Mouse (Mus musculus) CD4-positive, CD25-positive, alpha-beta regulatory T cell, adult 2 months (primary cell): ENCODE data around the gene Hoxa13.

Source experiments
- DNase-seq: peaks from one replicate; pipeline ENCODE4 v3.0.0-alpha.2; 2012; ENCODE audit warnings: low read depth, low spot score

Hoxa13 gene

DNA sequence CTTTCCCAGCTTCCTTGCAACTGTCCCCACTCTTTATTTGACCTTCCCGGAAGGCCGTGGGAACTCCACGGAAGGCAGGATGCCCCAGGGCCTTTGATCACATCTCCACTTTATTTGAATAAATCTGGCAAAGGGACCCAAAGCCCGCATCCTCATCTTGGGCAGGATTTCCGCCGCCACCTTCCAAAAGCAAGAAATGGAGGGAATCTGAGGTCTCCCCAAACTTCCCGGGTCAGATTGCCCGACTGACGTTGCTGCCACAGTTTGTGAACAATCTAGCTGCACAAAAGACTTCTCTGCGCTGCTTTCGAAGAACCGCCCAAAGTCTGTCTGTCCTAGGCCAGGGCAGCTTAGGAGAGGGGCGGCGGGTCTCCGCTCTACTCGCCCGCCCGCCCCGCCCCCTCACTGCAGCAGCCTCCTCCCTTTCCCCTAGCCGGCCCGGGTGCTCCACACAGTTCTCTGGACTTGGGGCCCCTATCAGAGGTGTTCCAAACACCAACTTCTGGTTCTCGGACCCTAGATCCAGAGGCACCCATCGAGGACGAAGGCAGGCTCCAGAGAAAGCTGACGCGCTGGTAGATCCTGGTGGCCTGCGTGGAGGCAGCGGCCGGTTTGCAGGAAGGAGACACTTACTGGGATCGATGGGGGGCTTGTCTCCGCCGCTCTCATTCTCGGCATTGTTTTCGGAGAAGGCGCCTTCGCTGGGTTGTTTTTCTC is 35.6 kb downstream of the Hoxa13 start:
- DNase-seq: no peak

DNA sequence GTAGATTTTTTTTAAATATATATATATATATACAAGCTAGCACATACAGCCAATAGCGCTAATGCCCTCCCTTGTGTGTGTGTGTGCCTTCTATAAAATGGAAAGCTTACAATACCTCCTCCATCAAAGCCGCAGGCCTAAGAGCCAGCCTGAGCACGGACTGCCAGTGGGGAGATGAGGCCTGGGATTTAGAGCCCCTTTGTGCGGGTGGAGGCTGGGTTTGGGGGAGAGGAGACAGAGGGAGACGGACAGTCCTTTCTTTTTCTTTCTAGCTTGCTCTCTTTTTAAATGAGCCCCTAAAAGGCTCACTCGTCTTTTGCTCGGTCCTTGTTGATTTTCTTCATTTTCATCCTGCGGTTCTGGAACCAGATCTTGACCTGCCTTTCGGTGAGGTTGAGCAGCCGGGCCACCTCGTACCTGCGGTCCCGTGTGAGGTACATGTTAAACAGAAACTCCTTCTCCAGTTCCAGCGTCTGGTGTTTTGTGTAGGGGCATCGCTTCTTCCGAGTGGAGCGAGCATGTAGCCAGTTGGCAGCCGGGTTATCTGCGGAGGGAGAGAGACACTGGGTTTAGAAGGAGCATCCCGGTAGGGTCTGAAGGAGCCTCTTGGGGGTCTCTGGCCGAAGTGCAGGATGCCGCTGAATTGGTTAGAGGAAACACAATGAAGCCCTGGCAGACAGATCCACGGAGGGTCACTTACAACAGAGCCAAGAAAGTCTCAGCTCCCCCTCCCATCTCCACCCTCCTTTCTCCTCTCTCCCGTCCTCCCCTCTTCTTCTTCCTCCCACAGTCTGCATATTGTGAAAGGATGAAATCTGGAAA is 36.5 kb downstream of the Hoxa13 start:
- DNase-seq: no peak

DNA sequence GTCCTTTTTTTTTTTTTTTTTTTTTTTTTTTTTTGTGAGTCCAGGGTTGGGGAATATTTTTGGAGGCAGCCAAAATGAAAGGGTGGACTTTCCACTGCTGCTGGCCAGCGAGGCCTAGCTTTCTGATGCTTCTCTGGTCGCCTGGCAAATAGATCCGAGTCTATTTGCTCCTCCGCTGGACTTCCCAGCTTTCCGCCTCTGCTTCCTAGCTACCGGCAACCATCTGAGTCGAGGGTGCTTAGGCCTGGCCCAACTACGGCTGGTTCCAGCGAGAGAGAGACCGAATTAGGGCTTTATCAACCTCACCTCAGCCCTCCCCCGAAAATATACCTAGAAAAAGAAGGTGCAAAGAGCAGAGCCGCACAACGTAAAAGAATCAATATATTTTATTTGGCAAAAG is 38.0 kb downstream of the Hoxa13 start:
- no peak for DNase-seq

DNA sequence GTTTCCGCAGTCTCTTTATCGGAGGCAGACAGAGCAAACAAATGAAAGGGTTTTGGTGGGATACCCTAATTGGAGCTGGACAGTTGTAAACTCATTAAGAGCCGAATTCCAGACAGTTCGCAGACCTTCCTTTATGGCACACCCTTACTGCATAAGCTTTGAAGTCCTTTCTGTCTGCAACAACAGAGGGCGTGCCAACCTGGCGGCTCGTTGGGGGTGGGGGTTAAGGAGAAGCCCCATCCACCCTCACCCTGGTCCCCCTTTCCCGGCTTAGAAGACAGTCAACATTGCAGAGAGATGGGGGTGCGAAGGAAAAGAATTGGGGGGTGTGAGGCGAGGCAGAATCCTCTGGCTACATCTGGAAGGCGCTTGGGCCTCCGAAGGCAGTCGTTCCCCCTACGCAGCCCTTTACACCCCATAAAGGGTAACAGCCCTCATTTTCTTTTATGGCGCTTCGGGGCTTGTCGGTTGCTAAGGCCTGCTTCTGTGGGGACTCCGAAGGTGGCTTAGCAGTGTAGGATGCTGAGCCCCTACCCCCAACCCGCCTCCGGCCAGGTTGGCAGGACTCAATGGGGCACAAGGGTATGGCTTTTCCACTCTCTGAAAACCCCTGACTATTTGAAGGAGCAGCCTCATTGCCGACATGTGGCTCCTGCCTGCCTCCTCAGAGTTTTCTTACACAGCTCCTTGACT is 38.5 kb downstream of the Hoxa13 start:
- DNase-seq: no peak

DNA sequence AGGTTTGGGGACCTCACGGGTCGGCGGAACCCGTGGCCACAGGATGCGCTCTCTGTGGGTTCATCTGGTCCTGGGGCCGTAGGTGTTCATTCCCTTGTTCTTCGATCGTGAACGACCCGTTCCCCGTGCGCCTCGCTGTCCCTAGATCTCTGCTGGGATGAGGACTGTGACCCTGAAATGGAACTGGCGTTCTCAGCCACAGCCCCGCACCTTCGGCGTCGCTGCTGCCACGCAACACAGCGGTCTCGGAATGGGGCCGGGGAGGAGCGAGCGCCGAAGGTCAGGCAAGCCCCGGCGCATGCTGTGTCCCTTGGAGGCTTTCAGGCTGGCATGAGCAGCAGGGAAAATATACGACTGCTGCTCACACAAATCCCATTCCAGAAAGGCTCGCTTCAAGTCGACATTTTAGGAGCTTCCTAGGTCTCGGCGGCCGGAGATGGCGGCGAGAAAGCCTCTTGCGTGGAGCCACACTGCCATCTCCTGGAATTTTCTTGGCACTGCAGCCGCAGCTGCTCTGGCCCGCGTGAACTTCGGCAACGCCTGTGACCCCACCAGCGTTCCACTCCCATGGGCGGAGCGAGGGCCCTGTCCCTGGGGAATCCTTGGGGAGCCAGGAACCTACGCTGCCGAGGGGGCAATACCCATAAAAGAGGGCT is 39.2 kb downstream of the Hoxa13 start, which contains the start of gene Hoxa7:
Gene Hoxa7, minus strand, starts transcription at position 518 of the 656 bp plus-strand sequence.
- DNase-seq: peak; percentile 92

DNA sequence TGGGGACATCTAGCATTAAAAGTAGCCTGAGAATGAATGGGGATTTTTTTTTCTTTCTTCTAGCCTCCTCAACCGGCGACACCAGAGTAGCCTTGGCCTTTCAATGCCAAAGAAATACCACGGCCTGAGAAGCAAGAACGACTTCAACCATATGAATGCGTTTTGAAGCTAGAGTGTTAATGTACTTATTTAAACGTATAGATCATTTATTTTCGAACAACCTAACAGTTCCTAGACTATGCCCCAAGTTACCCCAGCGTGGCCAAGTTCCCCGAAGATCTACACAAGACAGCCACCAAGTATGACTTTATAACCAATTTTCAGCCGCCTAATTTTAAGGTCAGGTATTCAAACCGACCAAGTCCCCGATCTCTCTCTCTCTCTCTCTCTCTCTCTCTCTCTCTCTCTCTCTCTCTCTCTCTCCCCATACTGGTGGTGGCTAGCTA is 39.8 kb downstream of the Hoxa13 start:
- no peak for DNase-seq

DNA sequence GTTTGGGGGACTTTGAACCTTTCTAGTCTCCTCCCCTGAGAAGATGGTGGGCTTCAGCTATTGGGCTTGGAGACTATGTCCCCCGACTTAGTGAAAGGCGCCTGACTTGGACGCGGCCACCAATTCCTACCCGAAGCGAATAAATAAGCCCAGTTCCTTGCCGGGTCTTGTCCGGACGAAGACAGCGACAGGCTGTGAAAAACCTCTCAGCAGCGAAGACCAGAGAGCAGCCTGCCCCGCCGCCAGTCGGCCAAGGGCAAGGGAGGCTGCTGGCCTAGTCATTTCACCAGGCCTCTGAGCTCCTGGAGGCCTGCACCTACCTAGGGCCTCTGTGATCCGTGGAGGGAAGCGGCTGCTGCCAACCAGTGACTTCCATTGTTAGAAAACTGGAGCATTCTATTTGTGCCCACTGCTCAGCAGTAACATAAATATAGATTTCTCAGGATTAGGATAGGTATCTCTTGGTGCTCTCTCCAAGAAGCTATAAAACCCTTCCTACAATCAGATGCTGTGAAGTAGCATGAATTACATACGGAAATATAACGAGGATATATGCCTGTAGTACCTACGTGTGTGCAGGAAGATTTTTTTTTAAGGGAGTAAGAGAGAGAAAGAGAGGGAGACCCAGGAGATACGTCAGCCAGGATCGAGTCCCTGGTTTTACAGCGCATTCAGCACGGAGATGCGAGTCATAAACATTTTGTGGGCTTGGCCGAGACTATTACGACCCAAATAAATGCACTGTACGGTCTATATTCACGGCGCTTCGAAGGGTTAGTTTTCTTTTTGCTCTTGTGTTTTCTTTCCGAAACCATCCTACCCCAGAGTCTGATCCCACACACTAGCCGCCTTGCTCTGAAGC is 40.4 kb downstream of the Hoxa13 start:
- DNase-seq: no peak

DNA sequence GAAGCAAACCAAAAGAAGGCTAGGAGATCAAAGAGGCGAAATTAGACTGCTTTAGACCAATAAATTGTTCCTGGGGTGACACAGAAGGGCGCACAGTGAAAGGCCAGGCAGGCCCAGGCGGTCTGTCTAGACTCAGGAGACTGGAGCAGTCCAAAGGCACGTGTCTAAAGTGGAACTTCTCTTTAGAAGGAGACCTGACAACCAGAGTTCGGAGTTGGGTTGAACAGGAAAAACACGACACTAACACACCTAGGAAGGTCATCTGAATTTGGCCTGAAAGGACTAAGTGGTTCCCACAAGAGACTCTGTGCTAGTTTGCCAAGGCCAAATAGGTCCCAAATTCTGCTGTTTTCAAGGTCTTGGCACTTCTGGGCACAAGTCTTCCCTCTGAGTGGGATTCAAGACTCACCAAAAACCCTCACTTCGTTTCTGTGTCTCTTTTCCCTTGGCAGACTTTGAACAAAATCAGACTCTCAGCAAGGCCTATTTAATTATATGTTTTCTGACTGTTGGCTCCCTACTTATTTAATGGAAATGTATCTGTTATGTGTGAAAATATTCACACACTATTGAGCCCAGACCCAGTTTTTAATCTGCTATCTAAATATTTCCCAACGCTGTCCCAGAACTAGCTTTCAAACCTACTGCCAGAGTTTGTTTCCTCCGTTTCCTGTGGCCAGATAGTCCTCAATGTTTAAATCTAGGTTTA is 41.3 kb downstream of the Hoxa13 start:
- DNase-seq: no peak

DNA sequence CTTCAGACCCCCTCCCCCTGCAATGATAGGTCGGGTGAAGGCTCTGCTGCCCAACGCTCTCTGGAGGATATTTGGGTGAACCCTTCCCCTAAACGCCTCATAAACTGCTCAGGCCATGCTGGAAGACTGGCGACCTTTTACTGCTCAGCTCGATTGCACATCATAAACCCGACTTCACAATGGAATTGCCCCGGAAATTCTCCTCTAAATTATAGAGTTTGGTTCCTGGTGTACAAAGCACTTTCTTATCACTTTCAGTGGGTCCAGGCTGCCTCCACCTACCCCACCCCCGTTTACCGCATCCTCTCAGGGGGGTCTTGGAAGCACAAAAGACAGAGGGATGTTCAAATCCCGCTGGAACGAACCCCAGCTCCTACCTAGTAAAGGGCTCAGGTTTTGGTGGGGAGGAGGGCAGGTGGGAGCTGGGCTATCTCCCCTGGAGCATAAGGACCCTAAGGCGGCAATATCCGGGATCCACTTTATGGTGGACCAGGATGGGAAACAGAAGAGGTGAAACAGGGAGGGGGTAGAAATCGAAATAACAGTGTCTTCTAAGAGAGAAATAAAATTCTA is 42.0 kb downstream of the Hoxa13 start:
- DNase-seq: no peak

DNA sequence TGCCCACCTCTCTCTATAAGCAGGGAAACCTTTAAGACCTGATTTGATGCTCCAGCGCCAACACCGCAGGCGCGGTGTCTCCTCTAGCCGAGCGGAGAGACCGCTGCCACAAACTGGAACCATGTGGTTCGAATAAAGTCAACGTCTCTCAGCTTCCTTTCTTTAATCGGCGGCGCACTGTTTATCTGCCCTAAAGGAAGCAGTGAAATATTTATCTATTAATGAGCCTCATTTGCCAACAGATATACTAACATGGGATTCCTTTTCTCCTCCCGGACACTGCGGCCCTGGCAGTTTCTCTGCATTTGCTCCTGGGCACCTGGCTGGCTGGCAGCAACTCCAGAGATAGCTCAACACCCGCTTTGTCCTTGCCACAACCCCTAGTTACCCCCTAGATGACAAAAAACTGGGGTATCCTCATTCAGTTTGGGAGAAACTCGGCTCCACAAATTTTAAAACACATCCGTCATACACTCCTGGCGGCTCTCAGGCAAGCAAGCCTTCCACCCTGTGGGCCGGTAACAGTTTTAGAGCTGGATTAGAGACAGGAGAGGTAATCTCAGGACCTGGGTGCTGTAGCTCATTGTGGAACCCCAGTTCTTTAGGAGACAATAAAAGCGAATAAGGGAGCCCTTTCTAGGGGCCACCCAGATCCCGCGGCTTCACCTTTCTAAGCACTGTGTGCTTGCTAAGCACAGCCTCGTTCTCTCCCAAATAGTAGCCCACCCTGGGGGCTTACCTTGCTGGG is 42.6 kb downstream of the Hoxa13 start:
- DNase-seq: peak; percentile 33

DNA sequence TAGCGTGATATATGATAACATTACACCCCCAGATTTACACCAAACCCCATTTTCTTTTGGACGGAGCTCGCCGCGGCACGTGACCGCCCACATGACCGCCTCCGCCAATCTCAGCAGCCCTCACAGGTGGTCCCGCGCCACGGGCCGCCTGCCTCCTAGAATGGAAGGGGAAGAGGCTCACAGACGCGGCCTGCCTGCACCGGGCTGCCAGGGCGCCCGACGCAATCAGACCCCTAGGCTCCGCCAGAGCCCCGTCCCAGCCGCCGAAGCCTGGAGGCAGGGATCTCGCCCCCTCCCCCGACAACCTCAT is 43.3 kb downstream of the Hoxa13 start:
- peak; percentile 69 for DNase-seq

DNA sequence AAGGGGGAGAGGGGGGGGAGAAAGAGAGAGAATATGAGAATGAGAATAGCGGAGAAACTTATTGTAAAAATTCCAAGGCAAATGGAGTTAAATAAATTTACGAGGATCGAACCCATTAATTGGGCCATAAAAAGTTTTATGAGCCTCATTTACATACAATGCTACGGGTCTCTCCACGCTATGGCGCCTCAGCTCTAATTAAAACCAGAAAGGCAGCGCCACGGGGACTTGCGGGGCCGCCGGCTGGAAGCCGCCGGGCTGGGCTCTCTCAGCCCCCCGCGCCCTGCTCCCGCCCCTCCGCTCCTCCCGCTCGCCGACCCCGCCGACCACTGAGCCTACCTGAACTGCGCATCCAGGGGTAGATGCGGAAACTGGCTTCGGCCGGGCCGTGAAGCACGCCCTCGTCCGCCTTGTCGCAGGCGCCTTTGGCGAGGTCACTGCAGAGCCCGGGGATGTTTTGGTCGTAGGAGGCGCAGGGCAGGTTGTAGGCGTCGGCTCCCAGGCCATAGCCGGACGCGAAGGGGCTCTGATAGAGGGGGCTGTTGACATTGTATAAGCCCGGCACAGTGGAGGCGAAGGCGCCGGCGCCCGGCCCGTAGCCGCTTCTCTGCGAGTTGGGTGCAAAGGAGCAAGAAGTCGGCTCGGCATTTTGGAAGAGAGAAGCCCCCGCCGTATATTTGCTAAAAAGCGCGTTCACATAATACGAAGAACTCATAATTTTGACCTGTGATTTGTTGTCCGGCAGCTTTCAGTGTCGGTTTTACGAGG is 43.8 kb downstream of the Hoxa13 start:
- DNase-seq: peak; percentile 35

DNA sequence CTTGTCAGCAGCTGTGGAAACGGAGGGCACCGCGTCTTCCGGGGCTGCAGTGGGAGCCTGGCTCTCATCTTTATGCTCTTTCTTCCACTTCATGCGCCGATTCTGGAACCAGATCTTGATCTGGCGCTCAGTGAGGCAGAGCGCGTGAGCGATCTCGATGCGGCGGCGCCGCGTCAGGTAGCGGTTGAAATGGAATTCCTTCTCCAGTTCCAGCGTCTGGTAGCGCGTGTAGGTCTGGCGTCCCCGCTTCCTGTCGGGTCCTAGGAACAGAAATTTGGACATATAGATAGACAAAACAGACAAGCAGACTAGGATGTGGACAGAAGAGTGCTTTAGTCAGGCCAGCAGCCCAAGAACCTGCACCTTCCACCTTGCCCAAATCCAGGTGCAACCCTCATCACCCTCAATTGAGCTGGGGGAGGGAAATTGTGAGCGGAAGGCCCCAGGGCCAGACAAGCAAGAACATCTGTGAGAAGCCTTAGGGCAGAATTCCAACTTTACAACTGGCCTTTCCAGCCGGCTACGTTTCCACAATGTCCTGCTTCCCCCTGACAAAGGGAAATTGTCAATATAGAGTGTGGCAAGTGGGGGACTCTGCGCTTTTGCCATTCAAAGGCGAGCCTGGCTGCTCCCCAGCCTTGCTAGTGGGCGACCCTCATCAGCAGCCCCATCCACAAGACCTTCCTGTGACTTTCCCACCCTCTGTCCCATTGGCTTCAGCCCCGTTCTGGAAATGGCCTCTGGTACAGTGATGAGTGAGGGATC is 44.7 kb downstream of the Hoxa13 start:
- no peak for DNase-seq

DNA sequence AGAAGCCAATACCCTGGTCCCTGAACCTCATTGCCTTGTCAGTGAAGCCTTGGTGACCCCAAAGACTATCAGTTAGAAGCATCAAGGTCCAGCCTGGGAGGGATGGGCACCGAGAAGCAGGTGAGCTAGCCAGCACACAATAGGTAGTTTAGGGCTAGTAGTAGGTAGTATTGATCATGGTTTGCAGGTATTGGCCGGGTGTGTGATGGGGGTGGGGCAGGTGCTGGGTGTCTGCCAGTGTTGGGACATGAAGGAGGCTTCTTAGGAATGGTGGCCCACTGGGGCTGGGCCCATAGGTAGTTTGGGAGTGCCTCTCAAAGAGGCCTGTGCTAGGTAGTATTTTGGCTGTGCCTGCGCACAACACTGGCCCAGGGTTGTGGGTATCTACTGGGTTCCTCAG is 45.6 kb downstream of the Hoxa13 start:
- no peak for DNase-seq

DNA sequence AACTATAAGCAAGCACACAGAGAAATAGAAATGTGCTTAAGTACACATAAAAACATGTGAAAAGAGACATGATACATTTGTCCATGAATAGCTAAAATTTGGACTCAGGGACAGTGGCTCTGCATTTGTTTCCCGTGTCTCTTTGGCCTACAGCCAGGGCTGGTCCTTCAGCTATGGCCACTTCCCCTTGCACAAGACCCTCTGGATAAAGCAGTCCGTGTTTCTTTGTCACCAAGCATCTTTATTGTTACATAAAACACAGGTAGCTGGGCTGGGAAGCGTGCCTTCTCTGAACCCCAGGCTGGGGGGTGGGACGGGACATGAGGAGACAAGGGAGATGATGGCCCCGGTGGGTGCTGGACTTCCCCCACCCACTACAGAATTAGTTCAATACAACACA is 46.4 kb downstream of the Hoxa13 start:
- DNase-seq: no peak

DNA sequence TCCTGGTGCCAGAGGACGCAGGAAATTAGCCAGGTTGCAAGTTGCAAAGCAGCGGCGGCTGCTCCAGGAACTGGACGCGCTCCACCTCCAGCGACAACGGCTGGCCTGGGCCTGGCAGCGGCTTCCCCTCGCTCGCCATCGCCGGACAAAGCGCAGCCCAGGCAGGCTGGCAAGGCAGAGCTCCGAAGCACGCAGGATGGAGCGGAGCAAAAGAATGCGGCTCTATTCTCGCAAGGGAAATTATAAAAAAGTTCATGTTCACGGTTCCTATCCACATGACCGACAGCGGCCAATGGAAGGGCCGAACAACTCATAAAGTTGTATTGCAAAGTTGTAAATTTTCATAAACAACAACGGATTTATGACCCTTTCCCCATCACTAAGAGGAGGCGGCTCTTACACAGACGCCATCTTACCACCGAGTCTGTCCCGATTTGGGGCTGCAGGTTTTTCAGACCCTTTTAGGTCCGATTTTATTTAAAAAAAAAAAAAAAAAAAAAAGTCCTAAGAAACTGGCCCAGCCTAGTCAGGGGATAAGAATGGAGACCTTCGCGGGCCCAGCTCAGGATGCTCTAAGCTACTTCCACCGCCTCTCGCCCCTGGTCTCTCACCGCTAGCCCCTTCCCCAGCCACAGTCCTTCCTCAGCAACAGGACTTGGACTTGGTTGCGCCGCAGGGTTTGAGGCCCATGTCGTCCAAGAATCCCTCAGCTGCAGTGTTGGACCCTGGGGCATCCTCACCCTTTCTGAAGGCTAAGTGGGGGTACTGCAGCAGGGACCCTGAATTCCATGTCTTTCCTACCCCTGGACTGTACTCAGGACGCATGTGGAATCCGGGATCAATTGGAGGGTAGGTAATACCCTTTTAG is 47.3 kb downstream of the Hoxa13 start, which contains the start of the genes Hoxa3 and Gm28308:
Gene Hoxa3, minus strand, starts transcription at position 218 of the 868 bp plus-strand sequence.
Gene Gm28308, minus strand, starts transcription at position 221 of the 868 bp plus-strand sequence.
- peak; percentile 48 for DNase-seq
